Mouse (Mus musculus): ENCODE results near the gene Ryr3.
"Not testable (repeated sequence)": the region's sequence is repeated elsewhere in the genome, so short reads cannot be mapped to it uniquely, and the experiment has no call there.

Ryr3 gene

DNA sequence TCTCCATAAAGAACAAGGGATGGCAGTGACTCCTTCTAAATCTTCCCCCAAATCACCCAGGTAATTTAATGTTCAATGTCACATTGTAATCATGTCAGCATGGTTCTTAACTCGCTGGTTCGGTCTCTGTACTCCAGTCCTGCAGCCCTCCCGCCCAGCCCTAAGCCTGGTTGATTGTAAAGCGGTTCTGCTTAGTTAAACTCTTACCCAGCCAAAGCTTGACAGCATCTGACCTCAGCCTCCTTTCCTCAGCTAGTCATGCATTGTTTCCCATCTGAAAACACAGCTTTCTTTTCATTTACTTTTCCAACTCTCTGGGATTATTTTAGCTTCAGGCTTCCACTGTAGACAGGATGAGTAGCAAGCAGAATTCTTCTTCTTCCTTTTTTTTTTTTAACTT, 121.7 kb downstream of the Ryr3 start:
- no peak for DNase-seq (ENCODE audit: low spot score in 2 of 2)

DNA sequence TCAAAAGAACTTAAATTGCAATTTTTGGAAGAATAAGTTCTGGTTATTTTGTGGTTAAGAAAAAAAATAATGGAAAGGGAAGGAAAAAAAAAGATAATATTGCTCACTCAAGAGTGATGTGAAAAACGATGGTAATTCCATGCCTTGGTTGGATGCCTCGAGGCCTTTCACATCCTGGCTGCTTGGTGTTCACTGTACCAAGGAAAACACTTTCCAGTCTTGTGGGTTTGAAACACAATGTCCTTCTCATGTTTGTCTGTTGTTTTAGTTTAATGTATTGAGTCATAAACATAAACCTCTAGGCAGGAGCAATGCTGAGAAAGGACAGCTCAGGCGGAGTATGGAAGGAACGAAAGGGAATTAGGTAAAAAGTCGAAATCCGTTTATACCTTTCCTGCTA, 122.8 kb downstream of the Ryr3 start:
- DNase-seq (ENCODE audit: low spot score in 2 of 2), result no peak

DNA sequence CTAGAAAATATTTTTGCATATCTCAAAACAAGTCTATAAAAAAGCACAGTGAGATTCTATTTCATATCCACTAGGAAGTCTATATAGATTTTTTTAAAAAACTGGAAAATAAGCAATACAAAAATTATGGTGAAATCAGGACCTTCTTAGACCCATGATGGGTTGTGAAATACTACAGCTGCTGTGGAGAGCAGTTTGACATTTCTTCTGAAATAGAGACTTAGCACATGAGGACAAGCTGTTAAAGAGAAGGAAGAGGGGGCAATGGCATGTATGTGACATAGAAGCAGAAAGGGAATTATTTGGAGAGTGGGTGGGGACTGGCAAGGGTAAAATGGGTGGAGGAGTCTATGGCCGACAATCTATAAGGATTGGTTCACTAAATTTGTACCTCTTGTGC, 124.1 kb downstream of the Ryr3 start:
- no peak for DNase-seq (ENCODE audit: low spot score in 2 of 2)

DNA sequence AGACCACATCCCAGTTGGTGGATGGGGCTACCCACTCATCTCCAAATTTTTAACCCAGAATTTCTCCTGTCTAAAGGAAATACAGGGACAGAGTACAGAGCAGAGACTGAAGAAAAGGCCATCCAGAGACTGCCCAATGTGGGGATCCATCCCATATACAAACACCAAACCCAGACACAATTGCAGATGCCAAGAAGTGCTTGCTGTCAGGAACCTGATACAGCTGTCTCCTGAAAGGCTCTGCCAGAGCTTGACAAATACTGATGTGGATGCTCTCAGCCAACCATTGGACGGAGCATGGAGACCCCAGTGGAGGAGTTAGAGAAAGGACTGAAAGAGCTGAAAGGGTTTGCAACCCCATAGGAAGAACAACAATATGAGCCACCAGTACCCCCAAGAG, 125.6 kb downstream of the Ryr3 start:
- not testable (repeated sequence) for DNase-seq (ENCODE audit: low spot score in 2 of 2)

DNA sequence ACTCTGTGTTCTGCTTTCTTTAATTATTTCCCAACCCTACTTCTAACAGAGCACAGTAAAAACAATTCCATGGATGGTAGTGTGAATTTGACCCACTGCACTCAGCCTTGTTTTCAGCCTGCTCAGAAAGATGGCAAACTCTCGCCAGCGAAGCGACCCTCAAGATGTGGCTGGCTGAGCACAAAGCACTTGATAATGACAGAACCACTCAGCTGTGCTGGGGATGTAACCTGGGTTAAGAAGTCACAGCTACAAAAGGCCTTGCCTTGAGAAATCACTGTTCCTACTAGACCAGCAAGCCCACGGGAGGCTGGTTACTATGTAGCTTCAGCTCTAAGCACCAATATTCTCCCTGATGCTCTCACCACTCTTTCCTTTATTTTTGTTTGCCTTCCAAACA, 140.5 kb downstream of the Ryr3 start:
- no peak for DNase-seq (ENCODE audit: low spot score in 2 of 2)

DNA sequence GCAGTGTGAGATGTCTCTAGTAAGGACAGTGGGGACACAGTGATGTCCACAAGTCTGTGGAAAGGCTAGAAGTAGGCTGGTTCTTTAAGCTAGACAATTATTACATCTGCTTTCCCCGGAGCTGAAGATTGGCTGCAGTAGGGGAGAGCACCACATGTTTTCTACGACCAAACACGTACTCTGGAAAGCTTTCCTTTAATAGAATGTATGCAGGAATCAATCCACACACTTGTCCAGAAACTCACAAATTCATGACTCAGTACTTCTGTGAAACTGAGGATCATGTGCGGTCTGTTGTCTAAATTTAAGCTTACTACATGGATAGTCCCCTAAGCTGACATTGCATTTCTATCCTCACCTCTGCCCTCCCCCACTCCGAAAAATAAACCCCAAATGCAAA, 157.5 kb downstream of the Ryr3 start:
- DNase-seq (ENCODE audit: low spot score in 2 of 2), result no peak

DNA sequence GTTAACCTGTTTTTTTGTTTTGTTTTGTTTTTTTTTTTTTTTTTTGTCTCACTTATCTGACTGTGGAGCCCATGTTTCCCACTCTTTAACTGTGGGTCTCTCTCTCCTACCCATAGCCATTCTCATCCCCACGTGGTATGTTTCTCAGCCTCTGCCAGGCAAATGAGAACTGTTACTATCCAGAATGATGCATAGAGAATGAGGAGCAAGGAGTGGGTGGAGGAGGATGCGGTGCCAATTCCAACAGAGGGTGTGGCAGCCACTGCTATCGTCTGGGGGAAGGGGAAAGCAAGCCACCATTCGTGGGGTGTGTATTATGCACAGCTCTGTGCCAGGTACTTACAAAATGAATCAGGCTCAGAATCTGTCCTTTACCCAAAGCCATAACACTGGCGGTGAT, 158.0 kb downstream of the Ryr3 start:
- DNase-seq (ENCODE audit: low spot score in 2 of 2), result peak; percentile 71 to 80

DNA sequence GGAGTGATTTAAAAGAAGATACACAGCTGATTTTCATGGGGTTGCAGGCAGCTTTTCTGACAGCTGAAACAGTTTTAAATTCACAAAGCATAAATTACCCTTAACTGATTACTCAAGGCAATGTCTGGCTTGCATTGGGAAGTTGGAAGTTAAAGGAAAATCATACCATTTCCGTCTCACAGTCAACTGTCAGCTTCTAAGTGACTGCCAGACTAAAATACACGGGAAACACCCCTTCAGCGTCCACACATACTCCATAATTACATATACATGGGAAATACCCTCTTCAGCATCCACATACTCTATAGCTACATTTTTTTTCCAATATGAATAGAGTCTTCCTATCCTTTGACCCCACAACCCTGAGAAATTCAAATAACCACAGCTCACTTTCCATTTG, 158.8 kb downstream of the Ryr3 start:
- no peak for DNase-seq (ENCODE audit: low spot score in 2 of 2)

DNA sequence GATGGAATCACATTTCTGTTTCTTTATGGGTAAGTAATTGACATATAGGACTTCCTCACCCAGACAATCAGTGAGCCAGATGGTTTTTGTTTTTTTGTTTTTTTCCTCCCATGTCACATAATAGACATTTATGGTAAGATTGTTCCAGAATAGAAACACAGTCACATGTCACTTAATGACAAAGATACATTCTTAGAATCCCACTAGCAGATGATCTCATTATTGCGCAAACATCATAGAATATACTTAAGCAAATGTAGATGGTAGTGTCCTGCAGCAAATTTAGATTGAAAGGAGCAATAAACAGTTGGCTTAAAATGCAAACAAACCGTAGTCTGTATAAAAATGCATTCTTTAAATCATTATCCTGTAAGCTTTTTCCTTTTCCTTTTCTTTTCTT, 161.3 kb downstream of the Ryr3 start:
- DNase-seq (ENCODE audit: low spot score in 2 of 2), result no peak

DNA sequence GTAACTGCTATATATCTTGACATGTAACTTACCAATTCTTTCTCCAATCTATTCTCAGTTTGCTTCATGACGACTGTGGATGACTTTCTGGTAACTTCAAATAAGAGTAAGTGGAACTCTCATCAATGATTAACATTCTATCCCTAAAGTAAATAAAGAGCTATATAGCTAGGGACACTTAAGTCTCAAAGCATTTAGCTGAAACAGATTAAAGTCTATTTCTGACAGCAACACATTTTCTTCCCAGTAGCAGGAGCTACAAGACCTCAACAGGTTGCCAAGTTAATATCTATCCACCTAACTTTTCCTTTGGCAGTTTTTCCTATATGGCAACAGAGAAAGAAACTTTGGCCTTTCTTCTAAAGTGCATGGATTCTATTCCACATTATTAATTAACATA, 167.1 kb downstream of the Ryr3 start:
- no peak for DNase-seq (ENCODE audit: low spot score in 2 of 2)

DNA sequence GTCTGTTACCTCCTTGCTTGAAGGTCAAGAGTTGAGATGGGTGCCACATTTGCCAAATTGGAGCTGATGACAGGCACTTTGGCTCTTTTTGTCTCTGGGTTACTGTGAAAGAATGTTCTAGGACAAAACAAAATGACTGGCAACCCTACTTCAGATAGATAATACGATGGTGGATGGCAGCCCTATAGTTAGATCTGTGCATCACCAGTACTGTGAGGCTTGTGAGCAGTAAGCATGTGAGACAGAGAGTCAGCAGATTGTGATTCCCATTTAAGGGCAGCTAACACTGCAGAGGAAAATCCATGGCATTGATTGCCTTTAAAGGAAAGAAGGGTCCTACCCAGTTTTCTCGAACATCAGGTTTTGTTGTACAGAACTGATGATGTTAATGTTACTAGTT, 180.3 kb downstream of the Ryr3 start:
- DNase-seq (ENCODE audit: low spot score in 2 of 2), result no peak

DNA sequence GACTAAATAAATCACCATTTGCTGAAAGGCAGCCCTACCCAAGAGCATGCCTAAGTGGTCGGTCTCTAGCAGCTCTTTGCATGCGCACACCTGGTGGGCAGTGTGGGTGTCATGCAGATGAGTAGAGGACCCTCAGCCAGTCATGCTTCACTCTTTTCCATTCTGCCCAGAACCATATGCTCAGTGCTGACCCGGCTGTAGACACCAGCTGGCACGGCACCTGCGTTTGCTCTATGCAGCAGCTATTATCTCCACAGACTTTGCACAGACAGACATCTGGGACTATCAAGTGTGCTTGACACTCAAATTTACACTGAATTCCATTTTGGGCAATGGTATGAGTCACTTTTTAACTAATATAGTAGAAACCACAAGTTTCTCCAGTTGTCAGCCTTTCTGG, 186.2 kb downstream of the Ryr3 start:
- DNase-seq (ENCODE audit: low spot score in 2 of 2), result peak in 1 of 2 experiments; percentile 44

DNA sequence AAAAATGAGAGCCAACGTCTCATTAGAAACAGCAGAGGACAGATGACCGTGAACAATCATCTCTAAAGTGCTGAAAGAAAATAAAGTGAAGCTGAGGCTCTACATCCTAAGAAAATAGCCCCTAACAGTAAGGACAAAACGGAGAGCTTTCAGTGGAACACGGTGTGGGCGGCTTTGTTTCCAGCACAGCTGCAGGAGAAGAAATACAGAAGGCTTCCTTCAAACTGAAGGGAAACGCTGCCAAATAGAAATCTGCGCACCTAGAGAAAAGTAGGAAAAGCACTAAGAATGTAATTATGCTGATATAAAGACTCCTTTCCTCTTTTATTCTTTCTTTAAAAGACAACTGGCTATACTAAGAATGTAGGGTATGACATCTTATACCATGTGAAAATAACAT, 197.0 kb downstream of the Ryr3 start:
- peak; percentile 55 to 56 for DNase-seq (ENCODE audit: low spot score in 2 of 2)

DNA sequence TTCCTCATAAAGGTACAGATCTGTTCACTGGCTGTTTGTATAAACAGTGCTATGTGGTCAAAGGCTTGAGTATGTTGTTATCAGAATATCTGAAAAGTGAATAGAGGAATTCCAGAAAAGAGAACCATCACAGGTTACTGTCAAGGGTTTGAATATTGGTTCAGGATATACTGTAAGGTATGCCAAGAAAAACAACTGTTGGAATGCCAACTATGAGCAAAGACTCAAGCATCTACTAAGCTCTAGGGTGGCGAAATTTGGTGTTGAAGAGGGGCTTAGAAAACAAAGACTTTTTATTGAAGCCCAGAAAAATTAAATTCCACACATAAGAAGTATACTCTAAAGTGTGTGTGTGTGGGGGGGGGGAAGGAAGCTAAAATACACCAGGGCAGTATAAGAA, 198.6 kb downstream of the Ryr3 start:
- no peak for DNase-seq (ENCODE audit: low spot score in 2 of 2)

DNA sequence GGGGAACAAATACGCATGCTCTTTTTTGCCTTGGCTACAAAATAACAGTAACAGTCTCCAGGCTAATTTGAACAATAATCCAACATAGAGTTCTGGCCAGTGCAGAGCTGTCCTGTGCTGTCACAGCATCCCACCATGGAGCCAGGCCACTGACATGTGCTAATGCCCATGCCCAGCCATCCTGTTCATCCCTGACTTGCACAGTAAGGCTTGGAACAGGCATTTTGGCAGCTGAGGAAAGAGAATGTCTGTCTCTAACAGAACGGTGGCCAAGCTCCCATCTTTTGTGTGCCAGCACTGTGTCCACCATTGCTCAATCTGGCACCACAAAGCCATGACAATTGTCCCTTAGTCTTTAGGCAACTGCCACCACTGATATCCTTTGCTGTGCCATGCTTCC, 200.7 kb downstream of the Ryr3 start:
- DNase-seq (ENCODE audit: low spot score in 2 of 2), result no peak

DNA sequence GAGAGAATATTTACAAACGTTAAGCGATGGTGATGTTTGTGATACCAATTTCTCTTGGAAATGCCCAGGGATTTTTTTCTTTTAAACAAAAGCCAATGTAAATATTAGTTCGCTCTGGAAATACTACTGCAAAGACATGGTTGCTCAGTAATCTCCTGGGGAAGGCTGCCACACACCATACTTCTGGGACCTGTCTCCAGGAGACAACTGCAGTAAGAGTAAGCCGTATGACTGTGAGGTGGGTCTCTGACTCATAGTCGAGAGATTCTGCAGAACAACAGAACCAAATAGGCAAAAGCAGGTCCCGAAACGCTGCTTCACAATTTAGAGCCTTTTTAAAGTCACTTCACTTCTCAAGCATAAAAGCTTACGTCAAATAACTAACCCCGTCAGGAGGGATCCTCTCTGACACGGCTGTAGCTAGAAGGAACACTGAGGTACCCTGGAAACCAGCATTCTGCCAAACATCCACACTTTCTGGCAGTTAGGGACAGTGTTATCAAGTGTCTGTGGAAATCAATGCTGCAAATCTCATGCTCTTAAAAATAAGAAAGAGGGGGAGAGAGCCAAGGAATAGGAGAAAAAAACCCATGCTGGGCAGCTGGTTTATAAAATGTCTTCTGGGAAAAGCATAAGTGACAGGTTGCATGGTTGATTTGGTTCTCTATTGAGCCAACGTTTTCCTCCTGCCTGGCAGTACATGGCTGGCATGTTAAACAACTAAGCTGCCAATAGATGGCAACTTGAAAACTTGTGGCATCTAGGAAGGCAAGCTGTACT, 207.7 kb downstream of the Ryr3 start:
- no peak for DNase-seq (ENCODE audit: low spot score in 2 of 2)

DNA sequence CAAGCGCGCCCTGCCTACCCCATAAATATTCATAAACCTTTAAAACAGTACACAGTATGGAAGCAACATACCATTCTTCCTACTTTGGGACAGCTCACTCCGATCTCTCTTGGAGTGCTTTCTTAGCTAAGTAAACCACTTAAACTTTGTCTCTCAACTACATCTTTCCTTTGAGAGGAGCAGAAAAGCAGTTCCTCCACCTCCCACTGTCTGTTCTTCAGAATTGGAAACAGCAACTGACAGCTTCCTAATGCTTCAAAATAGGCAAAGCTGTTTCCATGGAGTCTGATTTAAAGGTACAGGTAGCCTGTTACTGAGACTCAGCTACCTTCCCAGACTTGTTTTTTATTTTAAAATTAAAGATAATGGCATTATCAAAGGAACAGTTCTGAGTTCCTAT, 218.4 kb downstream of the Ryr3 start:
- DNase-seq (ENCODE audit: low spot score in 2 of 2), result no peak

DNA sequence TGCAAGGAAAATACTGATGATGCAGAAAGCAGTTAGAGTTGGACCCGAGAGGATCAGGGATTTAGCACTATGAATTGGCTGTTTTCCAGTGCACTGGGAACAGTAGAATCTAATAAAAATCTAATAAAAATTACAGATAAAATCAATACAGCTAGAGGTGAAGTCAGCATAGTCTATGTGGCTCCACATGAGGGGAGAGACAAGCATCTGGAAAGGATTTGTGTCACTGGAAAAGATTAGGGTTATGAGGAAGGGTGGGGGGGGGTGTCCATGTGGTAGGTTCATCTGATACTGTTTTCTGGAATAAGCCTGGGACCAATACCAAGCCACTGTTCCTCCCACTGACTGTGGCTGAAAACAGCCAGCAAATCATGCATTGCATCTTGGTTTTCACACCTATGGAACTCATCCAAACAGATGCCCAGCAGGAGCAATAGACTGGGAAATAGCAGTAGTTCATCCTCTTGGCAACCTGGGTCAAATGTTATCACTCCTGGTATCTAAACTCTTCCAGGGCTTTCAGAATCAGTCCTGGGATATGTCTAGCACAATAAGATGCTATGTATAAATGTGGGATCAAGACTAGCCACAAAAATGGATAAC, 233.9 kb downstream of the Ryr3 start:
- DNase-seq (ENCODE audit: low spot score in 2 of 2), result no peak

DNA sequence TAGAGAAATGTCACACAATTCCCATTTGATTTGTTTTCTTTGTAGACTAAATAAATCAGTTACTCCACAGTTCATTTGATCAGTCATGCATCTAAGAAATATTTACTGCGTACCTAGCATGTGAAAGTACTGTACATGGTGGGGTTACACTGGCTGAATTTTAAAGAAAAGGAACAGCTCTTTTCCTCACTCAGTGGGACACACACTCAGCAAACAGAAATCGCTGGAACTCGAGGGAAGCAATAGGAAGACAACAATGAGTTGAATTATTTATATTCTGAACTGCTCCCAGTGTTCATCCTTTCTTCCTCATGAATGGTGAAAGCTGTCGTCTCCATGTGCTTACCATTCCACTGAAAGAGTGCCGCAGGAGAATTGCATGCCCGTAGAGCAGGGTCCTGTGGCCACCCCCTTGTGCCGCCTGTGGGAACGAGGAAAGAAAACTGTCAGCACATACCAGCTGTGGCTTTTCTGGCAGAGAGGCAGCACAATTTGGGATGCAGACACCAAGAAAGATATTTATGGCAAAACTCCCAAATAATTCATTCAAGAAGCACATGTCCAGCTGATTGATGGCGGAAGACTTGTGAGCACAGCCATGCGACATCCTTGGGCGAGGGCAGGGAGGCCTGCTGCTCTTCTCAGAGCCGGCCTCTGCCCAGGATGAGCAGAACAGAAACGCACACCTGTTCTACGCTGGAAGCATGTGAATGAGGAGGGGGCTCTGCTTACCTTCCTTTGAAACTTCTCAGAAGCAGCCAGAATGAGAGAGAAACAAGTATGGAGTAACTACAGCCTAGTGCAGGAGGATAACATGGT, 249.9 kb downstream of the Ryr3 start:
- DNase-seq (ENCODE audit: low spot score in 2 of 2), result no peak

DNA sequence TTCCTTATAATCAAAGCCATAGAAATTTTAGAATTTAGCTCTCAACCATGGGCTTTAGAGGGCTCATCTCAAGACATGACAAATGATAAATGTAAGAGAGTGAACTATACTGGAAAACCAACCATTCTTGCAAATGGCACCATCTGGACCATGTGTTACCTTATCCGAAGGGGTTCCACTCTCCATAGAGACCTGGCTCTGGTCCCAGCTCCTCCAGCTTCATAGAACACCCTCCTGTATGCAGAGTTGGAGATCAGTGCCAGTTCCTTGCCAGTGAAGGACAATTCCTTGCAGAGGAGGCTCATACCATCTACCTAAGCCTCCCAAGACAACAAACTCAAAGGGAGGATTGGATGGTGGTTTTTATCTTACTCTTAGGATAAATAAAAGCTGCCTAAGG, 268.0 kb downstream of the Ryr3 start:
- DNase-seq (ENCODE audit: low spot score in 2 of 2), result no peak

DNA sequence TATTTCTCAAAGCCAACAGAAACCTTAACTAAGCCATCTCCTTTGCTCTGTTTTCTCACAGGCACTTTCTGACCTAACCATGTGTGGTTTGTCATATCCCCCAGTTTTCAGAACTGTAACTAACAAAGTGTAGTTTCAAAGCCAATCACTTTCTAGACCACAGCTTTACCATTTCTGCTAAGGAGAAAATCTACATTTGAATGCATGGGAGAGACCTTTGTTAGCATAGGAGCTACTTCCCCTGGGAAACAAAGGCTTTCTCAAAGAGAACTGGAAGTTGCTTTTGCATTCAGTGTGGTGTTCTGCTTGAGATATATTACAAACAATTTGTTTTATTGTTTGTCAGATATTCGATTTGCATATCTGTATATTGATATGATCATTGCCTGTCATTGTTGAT, 285.1 kb downstream of the Ryr3 start:
- DNase-seq (ENCODE audit: low spot score in 2 of 2), result no peak

DNA sequence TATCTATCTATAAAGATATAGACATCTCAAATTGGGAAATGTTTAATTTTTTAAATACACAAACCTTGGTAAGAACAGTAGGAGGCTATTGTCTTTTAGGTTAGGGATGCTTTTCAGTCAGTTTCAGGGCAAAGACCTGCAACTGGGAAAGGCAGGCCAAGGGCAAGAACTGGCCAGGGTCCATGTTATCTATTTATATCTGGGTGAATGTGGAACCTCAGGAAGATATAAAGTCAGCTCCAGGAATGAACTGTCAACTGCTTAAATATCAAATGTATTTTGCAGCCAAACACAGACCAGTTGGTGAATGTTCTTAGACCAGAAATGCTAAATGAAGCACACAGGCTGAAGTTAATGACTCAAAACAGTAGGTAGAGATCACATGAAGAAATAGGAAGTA, 303.1 kb downstream of the Ryr3 start:
- DNase-seq (ENCODE audit: low spot score in 2 of 2), result no peak

DNA sequence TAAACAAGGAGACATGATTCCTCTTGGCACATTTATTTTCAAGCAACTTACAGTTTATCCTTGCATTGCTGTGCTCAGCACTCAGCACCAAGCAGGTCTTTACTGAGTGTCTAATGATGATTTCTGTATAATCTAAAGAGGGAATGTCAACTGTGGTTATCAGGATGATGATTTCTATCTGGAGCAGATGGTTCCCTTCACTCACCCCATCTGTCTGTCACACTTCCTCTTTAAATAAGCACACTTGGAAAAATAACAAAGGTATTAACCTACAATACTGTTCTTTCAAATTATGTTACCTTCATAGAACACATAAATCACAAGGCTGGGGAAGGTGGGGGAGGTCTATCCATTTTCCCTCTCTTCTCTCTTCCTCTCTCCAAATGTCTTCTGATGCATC, 304.3 kb downstream of the Ryr3 start:
- no peak for DNase-seq (ENCODE audit: low spot score in 2 of 2)
